Mouse (Mus musculus) heart, postnatal 10 days (tissue): ENCODE measurements around the gene Olfr155. TPM values are rescaled to one million over a fixed set of nuclear protein-coding genes. Genes with fewer than 3 reads are reported as not detected.

Experiments
- DNase-seq, 2 experiments: peaks; one replicate each; pipeline ENCODE4 v3.0.0; 2021
- intact Hi-C: fragments of 180-260 bp; cut with DNase I; formaldehyde crosslinking; loops from one replicate; pipeline ENCODE4 v1.15.1; 2025
- total RNA-seq, 2 experiments: library from RNA; stranded (reverse); gene quantifications; 2 replicates each; pipeline ENCODE4 v1.2.3; 2021

Olfr155 gene
- total RNA-seq, result not detected

- DNase-seq, result no peak
- intact Hi-C loops, result no loop called here
Observed at GRCm38 (mm10) chr4:43851265-43851664, at the start of gene Olfr155. Gene Olfr155 (plus strand): TSS chr4:43851565.

GRCm38 (mm10) chr4:43822896-43823550 lies 28.3 kb upstream of the Olfr155 start:
- no peak for DNase-seq
- intact Hi-C loops, result no loop called here

GRCm38 (mm10) chr4:43823845-43824337 lies 27.5 kb upstream of the Olfr155 start, which contains the start of gene Olfr156:
Gene Olfr156 (minus strand): TSS chr4:43823895.
- intact Hi-C loops, result loop anchor here (1.0 kb wide), 1 partner anchor 37 kb away; no protein-coding TSS in a partner anchor
- DNase-seq, result peak; percentile 24 to 37

- no peak for DNase-seq
- intact Hi-C loops, result no loop called here
Observed at GRCm38 (mm10) chr4:43828806-43829205, 22.6 kb upstream of the Olfr155 start.

- intact Hi-C loops, result no loop called here
Observed at GRCm38 (mm10) chr4:43832031-43832430, 19.3 kb upstream of the Olfr155 start.

GRCm38 (mm10) chr4:43833752-43834151 lies 17.6 kb upstream of the Olfr155 start:
- intact Hi-C loops, result no loop called here
- no peak for DNase-seq

More at GRCm38 (mm10) chr4:43832031-43832430, 19.3 kb upstream of the Olfr155 start:
- DNase-seq, result no peak

DNA sequence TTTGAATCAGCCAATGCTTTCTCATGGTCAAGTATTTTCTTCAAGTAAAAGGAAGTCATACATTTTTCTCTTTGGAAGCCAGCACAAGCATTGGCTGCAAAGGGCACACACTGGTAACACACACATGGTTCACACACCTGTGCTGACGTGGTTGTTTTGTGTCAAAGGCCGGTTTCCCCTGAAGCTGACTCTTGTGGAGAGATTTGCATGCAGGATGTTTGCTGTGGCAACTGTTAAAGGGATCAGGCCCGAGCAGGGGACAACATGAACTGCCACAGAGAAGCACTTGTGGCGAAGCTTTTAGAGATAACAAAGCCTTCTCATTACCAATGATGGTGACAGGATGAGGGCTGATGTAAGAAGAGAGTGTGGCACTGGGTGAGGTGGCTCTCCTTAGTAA lies 16.6 kb upstream of the Olfr155 start:
- intact Hi-C loops, result no loop called here

GRCm38 (mm10) chr4:43838326-43838725 lies 13.0 kb upstream of the Olfr155 start:
- intact Hi-C loops, result no loop called here
- DNase-seq, result no peak

More for the DNA sequence above, 16.6 kb upstream of the Olfr155 start:
- no peak for DNase-seq

- no peak for DNase-seq
- intact Hi-C loops, result no loop called here
Observed at GRCm38 (mm10) chr4:43840101-43840500, 11.3 kb upstream of the Olfr155 start, which contains the start of gene Olfr157. Gene Olfr157 (minus strand): TSS chr4:43840201.

GRCm38 (mm10) chr4:43854101-43854500 lies 2.7 kb downstream of the Olfr155 start:
- no peak for DNase-seq
- intact Hi-C loops, result no loop called here

DNA sequence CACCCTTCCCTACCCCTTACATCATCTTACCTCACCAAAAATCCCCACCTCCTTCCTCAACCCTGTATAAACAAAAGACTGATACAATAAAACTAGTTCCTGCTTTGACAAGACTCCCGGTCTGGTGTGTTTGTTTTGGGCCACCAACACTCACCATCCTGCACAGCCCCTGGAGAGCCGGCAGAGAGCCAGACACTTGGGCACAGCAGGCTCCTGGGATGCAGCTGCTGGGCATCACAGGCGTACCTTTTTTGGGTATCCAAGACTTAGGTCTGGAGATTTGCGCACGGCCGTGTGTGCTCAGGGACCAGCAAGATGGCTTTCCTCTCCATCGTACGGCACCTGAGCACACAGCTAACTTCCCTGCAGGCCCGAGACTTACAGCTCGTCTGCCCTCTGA lies 8.5 kb downstream of the Olfr155 start:
- no peak for DNase-seq

GRCm38 (mm10) chr4:43860744-43861519 lies 9.6 kb downstream of the Olfr155 start:
- intact Hi-C loops, result loop anchor here (1.0 to 10.0 kb wide), 4 partner anchors 37 to 236 kb away; no protein-coding TSS in a partner anchor

More for the DNA sequence above, 8.5 kb downstream of the Olfr155 start:
- intact Hi-C loops, result loop anchor here (10.0 kb wide), 1 partner anchor 235 kb away; no protein-coding TSS in a partner anchor

GRCm38 (mm10) chr4:43863298-43863697 lies 11.9 kb downstream of the Olfr155 start:
- DNase-seq, result no peak
- intact Hi-C loops, result loop anchor here (10.0 kb wide), 1 partner anchor 238 kb away; no protein-coding TSS in a partner anchor

More at GRCm38 (mm10) chr4:43860744-43861519, 9.6 kb downstream of the Olfr155 start:
- DNase-seq, result peak; percentile 71 to 82

- no peak for DNase-seq
- intact Hi-C loops, result loop anchor here (10.0 kb wide), 1 partner anchor 245 kb away; no protein-coding TSS in a partner anchor
Observed at GRCm38 (mm10) chr4:43869821-43870220, 18.5 kb downstream of the Olfr155 start.

DNA sequence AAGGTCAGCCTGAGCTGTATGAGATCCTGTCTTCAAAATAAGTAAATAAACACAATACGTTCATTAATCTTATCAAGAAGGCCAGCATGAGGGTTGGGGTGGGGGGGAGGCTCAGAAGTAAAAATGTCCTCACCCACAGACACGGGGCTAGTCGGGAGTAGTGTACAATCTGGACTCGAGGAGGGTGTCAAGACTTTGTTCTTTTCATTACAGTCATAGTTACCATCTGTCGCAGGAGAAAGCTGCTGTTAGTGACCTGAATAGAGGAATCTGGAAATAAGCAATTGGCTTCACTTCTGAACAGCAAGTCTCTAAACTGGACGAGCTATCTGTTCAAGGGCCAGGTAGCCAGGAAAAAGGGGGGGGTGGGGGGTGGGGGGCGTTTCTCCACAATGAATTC lies 23.1 kb downstream of the Olfr155 start:
- DNase-seq, result no peak
- intact Hi-C loops, result no loop called here

DNA sequence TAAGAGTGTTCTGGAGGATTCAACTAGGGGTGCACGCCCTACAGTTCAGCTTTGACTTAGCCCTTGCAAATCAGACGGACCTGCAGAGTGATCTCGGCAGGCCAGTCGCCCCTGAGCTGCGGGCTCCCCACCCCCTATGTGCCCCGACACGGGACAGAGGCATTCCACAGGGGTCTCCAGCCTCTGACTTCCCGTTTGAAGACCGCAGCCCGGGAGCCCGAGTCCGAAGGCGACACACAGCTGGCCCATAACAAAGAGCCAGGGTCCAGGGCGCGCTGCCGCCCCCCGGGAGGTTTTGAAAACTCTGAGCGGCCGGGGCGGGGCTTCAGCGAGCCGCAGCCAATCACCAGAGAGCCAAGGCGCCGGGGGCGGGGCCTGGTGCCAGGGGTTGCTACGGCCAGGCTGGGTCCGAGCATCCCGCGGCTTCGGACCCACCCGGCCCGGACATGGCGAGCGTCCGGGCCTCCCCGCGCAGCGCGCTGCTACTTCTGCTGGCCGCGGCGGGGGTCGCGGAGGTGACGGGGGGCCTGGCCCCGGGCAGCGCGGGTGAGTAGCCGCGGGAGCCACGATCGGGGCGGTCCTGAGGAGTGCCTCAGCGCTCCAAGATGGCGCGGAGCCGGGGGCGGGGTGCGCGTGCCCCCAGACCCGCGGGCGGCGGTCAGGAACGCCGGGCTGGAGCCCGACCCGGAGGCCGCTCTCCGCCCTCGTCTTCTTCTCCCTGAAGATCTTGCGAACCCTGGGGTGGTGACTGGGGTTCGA lies 24.0 kb downstream of the Olfr155 start, which contains the start of gene Reck:
Gene Reck (plus strand): TSS at position 371 of the 759 bp plus-strand sequence.
- DNase-seq, result peak; percentile 90 to 91
- intact Hi-C loops, result no loop called here

DNA sequence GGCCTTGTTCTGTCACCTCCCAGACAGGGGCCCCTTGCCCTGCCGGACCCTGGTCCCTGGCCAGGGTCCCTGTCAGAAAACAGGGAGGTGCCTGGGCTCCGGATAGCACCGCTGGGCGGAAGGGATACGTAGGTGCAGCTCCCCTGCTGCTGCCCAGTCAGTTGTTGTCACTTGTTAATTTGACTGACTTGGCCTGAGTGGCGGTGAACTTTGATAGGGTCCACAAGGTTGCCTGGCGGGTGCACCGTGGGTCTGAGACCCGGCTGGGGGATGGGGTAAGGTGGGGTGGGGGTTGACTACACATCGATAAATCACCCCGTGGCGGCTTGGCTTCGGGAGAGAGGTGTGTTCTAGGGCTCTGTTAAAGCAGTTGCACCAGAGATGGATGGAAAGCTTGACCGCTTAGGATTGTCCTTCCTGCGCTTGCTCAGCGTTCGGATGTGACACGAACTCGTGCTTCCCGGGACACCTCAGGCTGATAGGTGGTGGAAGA lies 24.6 kb downstream of the Olfr155 start:
- intact Hi-C loops, result no loop called here
- peak; percentile 27 to 41 for DNase-seq

DNA sequence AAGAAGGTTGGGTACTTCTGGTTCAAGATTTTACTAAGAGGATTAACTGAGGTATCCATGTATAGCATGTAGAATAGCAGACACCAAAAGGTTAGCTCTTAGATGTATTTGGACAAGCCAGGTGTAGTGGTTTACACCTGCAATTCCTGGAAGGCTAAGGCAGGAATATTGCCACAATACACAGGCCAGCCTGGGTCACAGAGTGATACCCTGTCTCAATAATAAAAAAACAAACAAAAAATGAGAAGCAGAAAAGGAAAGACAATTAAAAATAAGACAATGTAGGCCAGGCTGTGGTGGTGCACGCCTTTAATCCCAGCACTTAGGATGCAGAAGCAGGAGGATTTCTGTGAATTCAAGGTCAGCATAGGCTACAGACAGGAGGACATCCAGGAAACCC lies 25.9 kb downstream of the Olfr155 start:
- intact Hi-C loops, result no loop called here
- DNase-seq, result no peak

GRCm38 (mm10) chr4:43878121-43878776 lies 26.9 kb downstream of the Olfr155 start:
- peak; percentile 20 to 24 for DNase-seq
- intact Hi-C loops, result no loop called here

DNA sequence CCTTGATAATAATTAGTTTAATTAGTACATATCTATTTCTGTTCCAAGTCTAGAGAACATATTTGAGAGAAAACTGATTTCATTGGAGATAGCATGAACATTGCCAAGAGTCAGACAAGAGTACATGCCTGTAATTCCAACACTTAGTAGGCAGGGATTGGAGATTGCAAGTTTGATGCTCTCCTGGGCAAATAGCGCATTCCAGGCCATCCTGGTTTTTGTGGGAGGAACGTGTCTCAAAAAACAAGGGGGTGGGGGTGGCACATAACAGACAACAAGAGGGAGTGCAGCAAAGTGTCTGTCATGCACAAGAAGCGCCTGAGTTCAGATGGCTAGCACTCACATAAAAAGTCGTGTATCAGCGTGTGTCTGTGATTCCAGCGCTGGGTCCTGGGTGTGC lies 28.2 kb downstream of the Olfr155 start:
- intact Hi-C loops, result no loop called here

More for the DNA sequence above, 28.2 kb downstream of the Olfr155 start:
- DNase-seq, result no peak
